Mouse (Mus musculus): ENCODE data around the gene Ankrd33b.

DNA sequence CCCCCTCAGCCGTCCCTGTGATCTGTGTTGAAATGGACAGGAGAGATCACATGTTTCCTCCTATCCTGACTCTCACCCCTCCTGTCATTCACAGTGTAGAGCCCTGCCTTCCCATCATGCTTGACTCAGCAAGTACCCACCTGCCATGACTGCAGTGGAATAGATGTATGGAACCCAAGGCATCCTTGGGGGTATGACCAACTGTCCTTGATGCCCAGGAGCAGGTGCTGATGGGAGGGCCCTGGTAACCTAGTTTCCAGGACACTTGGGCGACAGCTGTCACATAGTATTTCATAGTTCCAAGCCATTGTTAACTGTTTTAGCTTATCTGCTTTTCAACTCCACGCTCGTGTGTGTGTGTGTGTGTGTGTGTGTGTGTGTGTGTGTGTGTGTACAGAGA, 98.0 kb downstream of the Ankrd33b start:
- TF ChIP-seq CTCF (conservative IDR thresholded peaks at IDR 0.05 in 1 of 2, IDR thresholded peaks at IDR 0.05 in 1 of 2; ENCODE audit: low read depth in 2 of 2, low read length in 2 of 2): no peak
- no peak for TF ChIP-seq MXI1 (IDR thresholded peaks at IDR 0.05; ENCODE audit: low read depth, low read length)
- no peak for TF ChIP-seq GABPA (IDR thresholded peaks at IDR 0.05; ENCODE audit: insufficient replicate concordance, low read depth, low read length)
